Mouse (Mus musculus) erythroid progenitor cell, adult 5-6 weeks (primary cell): ENCODE measurements around the gene Tars2. TPM values are rescaled to one million over a fixed set of nuclear protein-coding genes. Genes with fewer than 3 reads are reported as not detected.
"Not testable (repeated sequence)": the region's sequence is repeated elsewhere in the genome, so short reads cannot be mapped to it uniquely, and the experiment has no call there.

Source experiments
- ATAC-seq: replicated peaks from 2 replicates; pipeline ENCODE4 v1.8.0; 2016; ENCODE audit warnings: moderate number of reproducible peaks, mild to moderate bottlenecking, moderate TSS enrichment, inconsistent platforms; ENCODE audit not compliant: poor library complexity, low FRiP score, severe bottlenecking
- total RNA-seq, 2 experiments: library from RNA; stranded (forward) in 1 of 2; stranded (reverse) in 1 of 2; fragments of 150-400 nt in 1 of 2; fragments of 186-747, 209-891 nt in 1 of 2; gene quantifications; 2 replicates each; pipeline versions ENCODE4 v1.2.3 to v1.2.4; 2015 to 2017; ENCODE audit warnings: low replicate concordance in 2 of 2

The Tars2 gene
- total RNA-seq (2015; ENCODE audit: low replicate concordance) = 0.84 and 15.9 TPM in 2 replicates
- total RNA-seq (2017; ENCODE audit: low replicate concordance) = 8.0 and 20.9 TPM in 2 replicates

GRCm38 (mm10) chr3:95760106-95760505 lies at the start of gene Tars2:
Gene Tars2, minus strand, starts transcription at chr3:95760206.
- ATAC-seq = no peak

- ATAC-seq = no peak
Measured at GRCm38 (mm10) chr3:95808384-95808783, 48.4 kb upstream of the Tars2 start.

GRCm38 (mm10) chr3:95807630-95808029 lies 47.6 kb upstream of the Tars2 start:
- ATAC-seq = not testable (repeated sequence)

GRCm38 (mm10) chr3:95806677-95807076 lies 46.7 kb upstream of the Tars2 start:
- no peak for ATAC-seq

GRCm38 (mm10) chr3:95803851-95804250 lies 43.8 kb upstream of the Tars2 start:
- no peak for ATAC-seq

GRCm38 (mm10) chr3:95798756-95799155 lies 38.8 kb upstream of the Tars2 start:
- ATAC-seq = no peak

GRCm38 (mm10) chr3:95794299-95794698 lies 34.3 kb upstream of the Tars2 start:
- ATAC-seq = no peak

- no peak for ATAC-seq
Measured at GRCm38 (mm10) chr3:95793662-95794061, 33.7 kb upstream of the Tars2 start.

GRCm38 (mm10) chr3:95785501-95785900 lies 25.5 kb upstream of the Tars2 start:
- ATAC-seq = no peak

- no peak; the same call in 1 of the 2 replicates for ATAC-seq
Measured at GRCm38 (mm10) chr3:95771985-95772384, 12.0 kb upstream of the Tars2 start.

- ATAC-seq = no peak
Measured at GRCm38 (mm10) chr3:95765534-95765933, 5.5 kb upstream of the Tars2 start.

GRCm38 (mm10) chr3:95763811-95764210 lies 3.8 kb upstream of the Tars2 start:
- no peak for ATAC-seq

GRCm38 (mm10) chr3:95762961-95763360 lies 3.0 kb upstream of the Tars2 start:
- ATAC-seq = no peak

- no peak for ATAC-seq
Measured at GRCm38 (mm10) chr3:95761771-95762170, 1.8 kb upstream of the Tars2 start.

GRCm38 (mm10) chr3:95760656-95761055 lies 650 bp upstream of the Tars2 start:
- no peak for ATAC-seq

GRCm38 (mm10) chr3:95758467-95759218 lies 1.4 kb downstream of the Tars2 start:
- no peak for ATAC-seq

- no peak for ATAC-seq
Measured at GRCm38 (mm10) chr3:95756808-95757207, 3.2 kb downstream of the Tars2 start.

- ATAC-seq = peak; percentile 99
Measured at GRCm38 (mm10) chr3:95754345-95755206, 5.4 kb downstream of the Tars2 start.

- ATAC-seq = no peak
Measured at GRCm38 (mm10) chr3:95752935-95753334, 7.1 kb downstream of the Tars2 start.

GRCm38 (mm10) chr3:95740406-95740805 lies 19.6 kb downstream of the Tars2 start:
- ATAC-seq = no peak
